Mouse (Mus musculus) heart, adult 2 months (tissue): Measurements from ENCODE around the gene D630003M21Rik.

Source experiments
- CTCF ChIP-seq: fragments of 200-600 bp; IDR thresholded peaks from 2 replicates; pipeline ENCODE4 v1.8.1; 2022; ENCODE audit warnings: antibody characterized with exemption, mild to moderate bottlenecking, moderate library complexity
- EP300 ChIP-seq: fragments of 200-500 bp; IDR thresholded peaks from 2 replicates; pipeline ENCODE4 v1.6.1; 2011; ENCODE audit warnings: low read depth, low read length, control low read depth; ENCODE audit not compliant: insufficient read depth
- POLR2A ChIP-seq: fragments of 200-500 bp; IDR thresholded peaks from 2 replicates; pipeline ENCODE4 v1.6.1; 2011; ENCODE audit warnings: mild to moderate bottlenecking, low read depth, low read length, control low read depth; ENCODE audit not compliant: insufficient read depth

GRCm38 (mm10) chr2:158225301-158225700 is 3.7 kb downstream of the D630003M21Rik start:
- TF ChIP-seq CTCF: peak; percentile 68
- TF ChIP-seq POLR2A: no peak
- 0 out of 2 replicates have a peak, but pooled peaks have one; percentile 23 for TF ChIP-seq EP300
